Mouse (Mus musculus) spleen, adult 10 weeks (tissue): Measurements from ENCODE around the gene Mipep. TPM values are rescaled to one million over a fixed set of nuclear protein-coding genes. Genes with fewer than 3 reads are reported as not detected.

Experiments used
- polyA plus RNA-seq: library from polyadenylated mRNA; stranded (reverse); fragments of 350-450 nt; fragmentation: Illumina TruSeq; extraction: RNeasy Lipid Tissue Mini Kit (QIAGEN cat#74804); gene quantifications from one replicate; pipeline ENCODE4 v1.2.3, GENCODE M21; 2015; ENCODE audit warnings: low replicate concordance; ENCODE audit not compliant: insufficient read depth

Gene Mipep
- 12.2 TPM for polyA plus RNA-seq

DNA sequence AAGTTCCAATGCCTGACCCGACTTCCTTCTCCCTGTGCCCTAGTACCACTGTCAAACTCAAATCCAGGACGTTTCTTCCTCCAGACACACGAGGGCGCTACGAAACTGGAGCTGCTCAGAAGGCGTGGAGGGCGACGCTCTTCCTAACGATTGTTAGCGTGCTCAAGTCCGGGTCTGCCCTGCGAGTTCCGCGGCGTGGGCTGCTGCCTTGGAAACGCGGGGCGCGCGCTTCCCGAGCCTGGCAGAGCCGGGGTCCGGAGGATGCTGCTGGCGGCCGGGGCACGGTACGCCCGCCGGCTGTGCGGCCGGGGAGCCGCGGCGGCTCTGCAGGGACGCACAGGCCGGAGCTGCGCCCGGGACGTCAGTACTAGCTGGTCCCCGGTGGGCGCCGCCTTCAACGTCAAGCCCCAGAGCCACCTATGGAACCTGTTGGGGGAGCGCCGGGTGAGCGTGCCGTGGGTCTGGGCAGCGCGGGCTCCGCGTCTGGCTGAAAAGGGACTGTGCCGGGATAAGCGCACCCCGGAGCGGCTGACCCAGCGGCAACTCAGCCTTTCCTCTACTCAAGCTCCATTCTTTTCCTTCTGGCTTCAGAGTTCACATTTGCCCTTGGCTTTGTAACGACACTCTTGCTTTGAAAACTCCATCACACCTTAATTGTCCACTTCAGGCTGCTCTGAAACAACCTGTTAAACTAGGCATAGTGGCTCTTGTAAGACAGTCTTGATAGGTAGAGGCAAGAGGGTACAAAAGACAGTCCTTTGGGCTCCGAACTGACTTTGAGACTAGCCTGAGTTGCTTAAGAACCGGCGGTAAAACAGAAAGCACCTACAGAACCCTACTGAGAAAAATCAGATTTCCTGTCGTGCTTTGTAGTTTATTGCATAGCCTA is at the start of gene Mipep:
Gene Mipep, plus strand, starts transcription at position 147 of the 889 bp plus-strand sequence.

GRCm38 (mm10) chr14:60767884-60768283 is 16.5 kb upstream of the Mipep start, which contains the start of gene C1qtnf9:
TSS of gene C1qtnf9 (plus strand) at chr14:60768134.

Other genes starting within 250 kb of the Mipep start
- gene Spata13, start 150.6 kb upstream of the Mipep start, polyA plus RNA-seq, result 39.1 TPM
- gene C1qtnf9, start 16.4 kb upstream of the Mipep start, polyA plus RNA-seq, result 0.48 TPM